Mouse (Mus musculus) naive thymus-derived CD4-positive, alpha-beta T cell, adult 5 months (primary cell): Measurements from ENCODE around the gene Pmepa1. TPM values are rescaled to one million over a fixed set of nuclear protein-coding genes. Genes with fewer than 3 reads are reported as not detected.

Experiments used
- polyA plus RNA-seq: library from polyadenylated mRNA; unstranded; fragments of 100-300 nt; shearing (Covaris generic); gene quantifications from one replicate; pipeline ENCODE4 v1.2.1, GENCODE M21; 2017

Gene Pmepa1
- 63.2 TPM for polyA plus RNA-seq

DNA sequence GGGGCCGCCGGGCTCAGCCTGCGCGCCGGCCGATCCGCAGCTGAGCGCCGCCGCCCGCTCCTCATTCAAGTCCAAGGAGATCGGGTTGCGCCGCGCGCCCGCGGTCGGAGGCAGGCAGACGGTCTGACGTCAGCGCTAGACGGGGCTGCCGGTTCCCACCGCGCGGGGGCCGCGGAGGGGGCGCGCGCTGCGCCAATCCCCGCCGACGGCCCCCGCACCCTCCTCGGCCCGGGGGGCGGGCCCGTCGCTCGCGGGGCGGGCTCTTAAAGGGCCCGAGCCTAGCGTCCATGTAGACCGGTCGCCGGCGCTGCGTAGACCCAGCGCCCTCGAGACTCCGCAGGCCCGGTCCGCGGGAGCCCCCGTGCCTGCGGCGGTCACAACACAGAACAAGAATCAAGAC is at the start of gene Pmepa1:
Gene Pmepa1, minus strand, starts transcription at position 125 of the 400 bp plus-strand sequence.

DNA sequence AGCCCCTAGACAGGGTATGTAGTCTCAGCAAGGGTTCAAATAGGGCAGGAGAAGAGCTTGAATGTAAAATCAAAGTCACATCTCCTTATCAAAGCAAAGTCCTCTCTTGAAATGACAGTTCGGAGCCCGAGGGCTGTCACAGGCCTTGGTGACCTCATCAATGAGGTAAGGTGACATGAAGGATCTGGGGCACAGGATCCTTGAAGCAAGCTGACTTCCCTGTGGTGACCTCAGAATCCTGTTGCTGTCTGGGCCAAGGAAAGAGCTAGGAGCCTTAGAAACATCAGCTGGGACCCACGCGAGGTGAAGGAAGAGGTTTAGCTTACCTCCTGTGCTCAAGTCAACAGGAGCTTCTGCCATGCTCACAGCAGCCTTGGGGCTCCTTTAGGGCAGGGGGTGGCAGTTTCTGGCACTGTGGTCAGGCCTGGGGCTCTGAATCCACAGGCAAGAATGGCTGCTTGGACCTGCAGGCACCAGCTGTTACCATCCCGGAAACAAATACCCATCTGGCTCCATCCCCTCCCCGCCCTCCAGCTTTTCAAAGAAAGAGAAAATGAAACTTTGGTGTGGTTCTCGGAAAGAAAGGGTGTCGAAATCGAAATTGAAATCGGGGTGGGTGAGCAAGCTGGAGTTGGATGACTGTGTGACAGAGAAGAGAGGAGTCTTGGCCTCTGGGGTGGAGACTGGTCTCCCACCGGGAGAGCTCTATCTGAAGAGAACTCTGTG is 57.8 kb downstream of the Pmepa1 start, which contains the start of gene Zbp1:
Gene Zbp1, minus strand, starts transcription at position 508 of the 726 bp plus-strand sequence.

Other genes with a start within 250 kb of the Pmepa1 start
- not detected for gene Ctcfl, start 157.0 kb downstream of the Pmepa1 start, polyA plus RNA-seq
- not detected for gene Pck1, start 123.5 kb downstream of the Pmepa1 start, polyA plus RNA-seq
- gene Zbp1, start 57.6 kb downstream of the Pmepa1 start, polyA plus RNA-seq = 71.7 TPM
- not detected for gene 1700021F07Rik, start 246.1 kb upstream of the Pmepa1 start, polyA plus RNA-seq